Mouse (Mus musculus) heart, adult 9 months (tissue): ENCODE results near the gene Lipc.

Source experiments
- DNase-seq, 2 experiments: peaks; one replicate each; pipeline ENCODE4 v3.0.0; 2022; ENCODE audit warnings: low spot score in 2 of 2

The Lipc gene

GRCm38 (mm10) chr9:70957717-70958116 lies 5.7 kb upstream of the Lipc start:
- no peak for DNase-seq

- no peak for DNase-seq
Observed at GRCm38 (mm10) chr9:70954226-70954625, 2.2 kb upstream of the Lipc start.

GRCm38 (mm10) chr9:70949336-70949735 lies 2.7 kb downstream of the Lipc start:
- DNase-seq, result no peak

GRCm38 (mm10) chr9:70947312-70947711 lies 4.7 kb downstream of the Lipc start:
- DNase-seq, result peak in 1 of 2 experiments; percentile 68

- DNase-seq, result peak; percentile 74 to 79
Observed at GRCm38 (mm10) chr9:70942686-70943333, 9.2 kb downstream of the Lipc start.

GRCm38 (mm10) chr9:70939752-70940501 lies 12.1 kb downstream of the Lipc start:
- no peak for DNase-seq

GRCm38 (mm10) chr9:70938850-70939249 lies 13.2 kb downstream of the Lipc start:
- DNase-seq, result no peak

- no peak for DNase-seq
Observed at GRCm38 (mm10) chr9:70938134-70938533, 13.9 kb downstream of the Lipc start.

- no peak for DNase-seq
Observed at GRCm38 (mm10) chr9:70934587-70935295, 17.3 kb downstream of the Lipc start.

- DNase-seq, result no peak
Observed at GRCm38 (mm10) chr9:70930641-70931020, 21.4 kb downstream of the Lipc start.

GRCm38 (mm10) chr9:70929840-70930640 lies 22.0 kb downstream of the Lipc start:
- peak in 1 of 2 experiments; percentile 32 for DNase-seq

- no peak for DNase-seq
Observed at GRCm38 (mm10) chr9:70928472-70928871, 23.6 kb downstream of the Lipc start.

- no peak for DNase-seq
Observed at GRCm38 (mm10) chr9:70927701-70928100, 24.3 kb downstream of the Lipc start.

GRCm38 (mm10) chr9:70926820-70927588 lies 25.0 kb downstream of the Lipc start:
- peak in 1 of 2 experiments; percentile 28 for DNase-seq

GRCm38 (mm10) chr9:70925225-70925624 lies 26.8 kb downstream of the Lipc start:
- DNase-seq, result no peak

- no peak for DNase-seq
Observed at GRCm38 (mm10) chr9:70924763-70925162, 27.3 kb downstream of the Lipc start.

GRCm38 (mm10) chr9:70921781-70922565 lies 30.1 kb downstream of the Lipc start:
- DNase-seq, result peak in 1 of 2 experiments; percentile 24

GRCm38 (mm10) chr9:70921132-70921531 lies 30.9 kb downstream of the Lipc start:
- DNase-seq, result no peak

GRCm38 (mm10) chr9:70919271-70919670 lies 32.8 kb downstream of the Lipc start:
- no peak for DNase-seq

- no peak for DNase-seq
Observed at GRCm38 (mm10) chr9:70916516-70916915, 35.5 kb downstream of the Lipc start.
